Mouse (Mus musculus) brown adipose tissue, adult 24 weeks (tissue): ENCODE results near the gene Prpf19. TPM values are rescaled to one million over a fixed set of nuclear protein-coding genes. Genes with fewer than 3 reads are reported as not detected.

Experiments
- H3K27ac ChIP-seq: fragments of 200-500 bp; replicated peaks from 2 replicates; pipeline ENCODE4 v1.5.1; 2012; ENCODE audit warnings: low read depth, mild to moderate bottlenecking, low read length
- H3K4me1 ChIP-seq: fragments of 200-500 bp; 2 replicates; pipeline ENCODE4 v1.6.1; 2012; ENCODE audit warnings: low read length, mixed read lengths; ENCODE audit not compliant: control insufficient read depth, insufficient read depth, insufficient read length
- H3K4me3 ChIP-seq: fragments of 200-500 bp; 2 replicates; pipeline ENCODE4 v1.5.1; 2012; ENCODE audit warnings: low read depth, mild to moderate bottlenecking, low read length, moderate library complexity; ENCODE audit not compliant: insufficient read depth
- polyA plus RNA-seq: library from polyadenylated mRNA; stranded (reverse); fragments of >200 nt; gene quantifications from 2 replicates; pipeline ENCODE4 v1.2.4, GENCODE M21; 2012; ENCODE audit not compliant: missing spikeins, insufficient read depth, insufficient read length

Gene Prpf19
- polyA plus RNA-seq, 1 experiment = 65.6 TPM

- Histone ChIP-seq H3K27ac (no peak overlapping the region), H3K4me1 (no peaks in the 10 kb centered on the region), H3K4me3 (peak overlapping the region; percentile 33)
Observed at GRCm38 (mm10) chr19:10940097-10940800, 45.2 kb downstream of the Prpf19 start.

GRCm38 (mm10) chr19:10940801-10941457 lies 45.9 kb downstream of the Prpf19 start:
- Histone ChIP-seq H3K4me1 (no peaks in the 10 kb centered on the region), H3K4me3 (peak overlapping the region; percentile 33)

GRCm38 (mm10) chr19:10943955-10944354 lies 48.9 kb downstream of the Prpf19 start:
- no peak overlapping the region for H3K27ac ChIP-seq
- H3K4me1 ChIP-seq = 0 out of 2 replicates have a peak, but pooled peaks cover 7% of the 10 kb centered on the region
- no peak overlapping the region for H3K4me3 ChIP-seq

More at GRCm38 (mm10) chr19:10940801-10941457, 45.9 kb downstream of the Prpf19 start:
- H3K27ac ChIP-seq = no peak overlapping the region

- 0 out of 2 replicates have a peak, but pooled peaks cover 7% of the 10 kb centered on the region for H3K4me1 ChIP-seq
- no peak overlapping the region for H3K27ac ChIP-seq
- no peak overlapping the region for H3K4me3 ChIP-seq
Observed at GRCm38 (mm10) chr19:10946506-10946905, 51.5 kb downstream of the Prpf19 start.

GRCm38 (mm10) chr19:10947219-10947618 lies 52.2 kb downstream of the Prpf19 start:
- Histone ChIP-seq H3K4me1 (0 out of 2 replicates have a peak, but pooled peaks cover 7% of the 10 kb centered on the region), H3K4me3 (peak overlapping the region; percentile 5; the same call in 1 of the 2 replicates), H3K27ac (no peak overlapping the region)

GRCm38 (mm10) chr19:10948416-10948815 lies 53.4 kb downstream of the Prpf19 start:
- Histone ChIP-seq H3K27ac (no peak overlapping the region), H3K4me1 (0 out of 2 replicates have a peak, but pooled peaks cover 7% of the 10 kb centered on the region)

GRCm38 (mm10) chr19:10949112-10949511 lies 54.1 kb downstream of the Prpf19 start, which contains the start of gene Ccdc86:
Ccdc86 (minus strand) TSS chr19:10949266.
- Histone ChIP-seq H3K4me1 (0 out of 2 replicates have a peak, but pooled peaks cover 7% of the 10 kb centered on the region), H3K4me3 (peak within 1 kb of the TSS; percentile 94), H3K27ac (0 out of 2 replicates have a peak within 1 kb of the TSS, but pooled peaks have one; percentile 30)

More at GRCm38 (mm10) chr19:10948416-10948815, 53.4 kb downstream of the Prpf19 start:
- peak overlapping the region; percentile 94 for H3K4me3 ChIP-seq

- H3K4me3 ChIP-seq = peak overlapping the region; percentile 48
- 0 out of 2 replicates have a peak, but pooled peaks cover 7% of the 10 kb centered on the region for H3K4me1 ChIP-seq
- no peak overlapping the region for H3K27ac ChIP-seq
Observed at GRCm38 (mm10) chr19:10949558-10949957, 54.5 kb downstream of the Prpf19 start.

- no peak overlapping the region for H3K27ac ChIP-seq
- H3K4me3 ChIP-seq = no peak overlapping the region
- H3K4me1 ChIP-seq = 0 out of 2 replicates have a peak, but pooled peaks cover 7% of the 10 kb centered on the region
Observed at GRCm38 (mm10) chr19:10952021-10952939, 57.2 kb downstream of the Prpf19 start.

Other genes starting within 250 kb of the Prpf19 start
- gene Pga5, start 217.2 kb upstream of the Prpf19 start, polyA plus RNA-seq = not detected in 2 replicates
- 8.5 and 10.1 TPM in 2 replicates for gene Vps37c, start 206.5 kb upstream of the Prpf19 start, polyA plus RNA-seq
- gene Cd5, start 156.2 kb upstream of the Prpf19 start, polyA plus RNA-seq = not detected in 2 replicates
- gene Cd6, start 65.2 kb upstream of the Prpf19 start, polyA plus RNA-seq = not detected in 2 replicates
- gene Slc15a3, start 55.5 kb upstream of the Prpf19 start, polyA plus RNA-seq = 2.1 and 2.4 TPM in 2 replicates
- 1.7 and 2.1 TPM in 2 replicates for gene Tmem132a, start 25.3 kb upstream of the Prpf19 start, polyA plus RNA-seq
- gene Tmem109, start 13.2 kb upstream of the Prpf19 start, polyA plus RNA-seq = 75.1 and 80.3 TPM in 2 replicates
- gene Zp1, start 25.4 kb downstream of the Prpf19 start, polyA plus RNA-seq = not detected in 2 replicates
- gene Ptgdr2, start 41.9 kb downstream of the Prpf19 start, polyA plus RNA-seq = not detected in 2 replicates
- gene Ccdc86, start 54.0 kb downstream of the Prpf19 start, polyA plus RNA-seq = 3.8 and 4.0 TPM in 2 replicates
- not detected in 2 replicates for gene Ms4a10, start 79.4 kb downstream of the Prpf19 start, polyA plus RNA-seq
- gene Ms4a15, start 98.0 kb downstream of the Prpf19 start, polyA plus RNA-seq = not detected in 2 replicates
- not detected in 2 replicates for gene Ms4a18, start 122.8 kb downstream of the Prpf19 start, polyA plus RNA-seq
- 1.4 and 2.8 TPM in 2 replicates for gene Ms4a8a, start 185.9 kb downstream of the Prpf19 start, polyA plus RNA-seq
- not detected in 2 replicates for gene 1700017D01Rik, start 235.6 kb downstream of the Prpf19 start, polyA plus RNA-seq